Mouse (Mus musculus): ENCODE measurements at regions not wholly inside any gene's neighbourhood (a gene's known extent, or its start where the extent isn't known, plus 50 kb on each side); places are given as distances from the start of the nearest gene placed in this dataset.

- no peak for DNase-seq
Measured at GRCm38 (mm10) chr1:97555565-97555955, 106.3 kb downstream of the D1Ertd622e start.

DNA sequence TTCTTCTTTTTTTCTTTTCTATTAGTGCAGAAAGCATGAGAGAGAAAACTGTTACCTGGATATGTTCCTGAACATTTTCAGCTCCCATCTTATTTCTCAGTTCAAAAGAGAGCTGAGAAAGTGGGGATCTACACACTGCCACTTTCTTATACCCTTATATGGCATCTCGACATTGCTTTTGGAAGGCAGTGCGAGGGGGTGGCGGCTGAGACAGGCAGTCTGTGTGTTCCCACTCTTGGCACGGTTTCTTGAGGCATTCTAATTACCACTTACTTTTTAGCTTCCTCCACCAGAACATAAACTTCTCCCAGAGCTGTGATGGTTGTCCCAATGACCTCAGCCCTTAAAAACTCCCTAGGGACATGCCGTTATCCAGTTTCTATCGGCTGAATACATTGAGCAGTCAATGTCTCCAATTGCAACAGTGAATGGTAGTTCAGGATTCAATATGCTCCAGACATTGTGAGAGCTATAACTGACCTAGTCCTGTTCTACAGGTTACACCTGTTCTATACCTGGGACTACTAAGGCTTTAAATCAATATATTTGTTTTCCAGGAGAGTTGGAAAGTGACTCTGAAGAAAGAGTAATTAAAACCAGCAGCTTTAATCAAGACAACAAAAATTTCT is 106.8 kb downstream of the D1Ertd622e start:
- no peak for DNase-seq

GRCm38 (mm10) chr1:97553485-97554474 is 108.1 kb downstream of the D1Ertd622e start:
- DNase-seq = peak; percentile 13

DNA sequence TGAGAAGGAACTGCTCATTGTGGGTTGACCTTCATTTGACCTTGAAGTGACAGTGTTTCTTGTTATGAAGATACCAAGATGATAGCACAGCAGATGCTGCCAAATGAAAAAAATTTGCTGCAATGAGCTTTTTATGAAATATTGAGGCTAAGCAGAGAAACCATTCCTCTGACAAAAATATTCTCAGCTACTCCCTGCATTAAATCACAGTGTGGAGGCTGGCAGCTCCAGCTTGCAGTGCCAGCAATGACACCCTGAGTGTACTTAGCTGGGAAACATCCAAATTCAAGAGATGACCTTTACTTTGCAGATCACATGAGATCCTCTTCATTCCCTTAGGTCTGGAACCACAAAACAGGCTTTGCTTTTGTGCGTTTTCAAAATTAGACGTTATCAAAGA is 109.0 kb downstream of the D1Ertd622e start:
- no peak for DNase-seq

DNA sequence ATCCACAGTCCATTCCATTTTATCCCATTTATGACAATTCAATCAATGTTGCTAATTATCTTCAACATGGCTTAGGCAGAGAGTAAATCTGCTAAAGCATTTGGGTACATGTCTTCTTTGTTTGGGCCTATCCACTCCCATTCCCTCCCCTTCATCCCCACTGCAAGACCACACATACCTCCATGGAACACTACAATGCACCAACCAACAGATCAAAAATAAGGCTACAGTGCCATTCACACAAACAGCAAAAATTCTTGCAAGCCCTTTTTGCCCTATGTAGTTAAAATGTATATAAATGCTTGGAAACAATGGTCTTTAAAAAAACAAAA is 120.7 kb downstream of the D1Ertd622e start:
- no peak for DNase-seq

- no peak for DNase-seq
Measured at GRCm38 (mm10) chr1:97540291-97541161, 121.3 kb downstream of the D1Ertd622e start.

GRCm38 (mm10) chr1:97496915-97497314 is 165.0 kb downstream of the D1Ertd622e start:
- no peak for DNase-seq

DNA sequence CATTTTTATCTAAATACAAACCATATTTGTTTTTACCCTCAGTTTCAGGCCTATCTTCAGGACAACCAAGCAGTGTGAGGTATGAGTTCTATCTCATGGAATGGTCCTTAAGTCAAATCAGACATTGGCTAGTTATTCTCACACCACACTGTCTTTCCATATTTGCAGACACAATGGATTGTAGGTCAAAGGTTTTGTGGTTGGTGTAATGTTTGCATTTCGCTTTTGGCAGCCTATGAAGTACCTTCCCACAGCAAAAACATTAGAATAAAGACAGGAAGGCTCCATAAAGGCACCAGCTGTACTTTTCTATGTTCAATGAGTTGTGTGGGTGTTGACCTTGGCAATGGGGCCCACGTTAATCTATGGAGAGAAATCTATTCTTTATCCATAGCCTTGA is 182.0 kb downstream of the D1Ertd622e start:
- no peak for DNase-seq
